Mouse (Mus musculus): Measurements from ENCODE around the gene Col7a1. TPM values are rescaled to one million over a fixed set of nuclear protein-coding genes. Genes with fewer than 3 reads are reported as not detected.
A peak's percentile ranks its signal among the peaks of the same experiment; 100 is the strongest.

The Col7a1 gene
- polyA plus RNA-seq, 1 experiment from 2014 or later: 6.2 TPM

DNA sequence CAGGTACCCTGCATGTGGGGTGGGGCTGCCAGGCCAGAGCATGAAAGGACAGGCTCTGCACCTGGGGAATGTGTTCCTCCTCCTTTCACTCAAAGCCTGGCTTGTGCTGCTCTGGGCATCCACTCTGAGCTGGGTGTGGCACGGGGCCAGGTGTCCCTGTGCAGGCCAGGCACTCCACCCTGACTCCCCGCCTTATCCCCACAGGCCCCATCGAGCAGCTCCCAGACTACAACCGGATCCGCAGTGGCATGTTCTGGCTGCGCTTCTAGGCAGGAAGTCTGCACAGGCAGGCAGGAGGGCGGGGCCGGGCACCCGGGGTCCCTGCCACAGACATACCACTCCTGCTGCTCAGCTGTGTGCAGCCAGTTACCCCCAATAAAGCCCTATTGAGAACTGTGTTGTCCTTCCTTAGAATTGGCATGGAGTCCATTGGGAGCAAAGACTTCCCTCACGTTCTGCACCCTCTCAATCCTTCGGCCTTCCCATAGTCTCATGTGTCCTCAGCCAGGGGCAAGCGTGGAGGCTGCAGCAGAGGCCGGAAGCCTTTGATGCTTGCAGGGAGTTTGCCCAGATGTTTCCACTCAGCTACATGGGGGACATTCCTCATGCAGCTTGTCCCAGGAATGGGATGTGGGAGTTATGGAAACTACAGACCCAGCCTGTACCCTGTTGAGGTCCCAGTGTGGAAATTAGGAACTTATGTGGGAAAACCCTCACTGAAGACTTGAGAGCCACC, 4.0 kb upstream of the Col7a1 start:
- Histone ChIP-seq H3K9me3 (ENCODE audit: control insufficient read depth, low read length) (no peaks in the 10 kb centered on the region), H3K36me3 (ENCODE audit: control insufficient read depth, insufficient read depth, low read length) (peaks cover 35% of the 10 kb centered on the region), H3K4me3 (ENCODE audit: low read depth, low read length) (no peak overlapping the region), H3K27me3 (ENCODE audit: control insufficient read depth, insufficient read depth, low read length) (no peaks in the 10 kb centered on the region), H3K4me2 (replicated peaks; ENCODE audit: low read depth) (no peak overlapping the region), H3K4me1 (replicated peaks; ENCODE audit: control insufficient read depth, insufficient read depth) (no peaks in the 10 kb centered on the region), H3K9ac (ENCODE audit: low read length) (no peak overlapping the region), H3K27ac (replicated peaks) (peak overlapping the region; percentile 84)
- DNase-seq (ENCODE audit: low spot score): peak; percentile 44
- peak; percentile 69 for ATAC-seq (ENCODE audit: low FRiP score, low TSS enrichment)
- no peak for TF ChIP-seq CTCF (IDR thresholded peaks at IDR 0.05; ENCODE audit: low read depth)
- TF ChIP-seq EP300 (optimal IDR thresholded peaks at IDR 0.05): no peak
- 54% methylated on average over 13 of the region's 13 CpGs for WGBS

DNA sequence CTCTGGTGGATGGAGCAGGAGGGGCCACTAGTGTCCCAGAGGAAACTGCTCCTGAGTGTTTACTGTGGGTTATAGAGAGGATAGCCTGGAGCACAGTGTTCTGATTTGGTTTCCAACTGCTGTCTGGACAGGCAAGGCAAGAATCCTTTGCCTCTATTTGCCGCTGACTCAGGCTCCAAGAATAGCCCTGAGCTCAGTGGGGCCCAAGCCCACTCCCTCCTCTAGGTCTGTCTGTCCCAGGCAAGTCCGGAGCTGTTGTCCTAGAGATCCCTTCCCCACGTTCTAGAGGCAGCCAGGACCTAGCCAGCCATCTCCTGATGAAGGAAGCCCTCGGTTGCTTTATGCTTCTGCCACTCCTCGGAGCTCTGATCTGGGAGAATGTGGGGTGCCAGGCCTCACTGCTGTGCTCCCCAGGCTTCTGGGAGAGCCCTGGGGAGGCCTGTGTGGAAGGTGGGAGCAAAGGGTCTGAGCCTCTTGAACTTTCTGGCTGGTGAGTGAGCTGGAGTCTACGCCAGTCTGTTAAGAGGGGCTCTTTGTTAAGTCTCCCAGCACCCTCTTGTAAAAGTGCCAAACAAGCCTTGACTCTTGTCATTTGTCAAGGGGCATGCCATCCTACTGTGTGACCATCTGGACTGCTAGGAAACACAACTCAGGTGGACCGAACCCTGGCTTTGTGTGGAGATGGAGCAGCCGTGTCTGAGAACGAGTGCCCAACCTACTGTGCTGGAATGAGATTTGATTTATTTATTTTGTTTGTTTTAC, 3.2 kb upstream of the Col7a1 start:
- Histone ChIP-seq H3K27ac (replicated peaks) (peak overlapping the region; percentile 84), H3K4me1 (replicated peaks; ENCODE audit: control insufficient read depth, insufficient read depth) (no peaks in the 10 kb centered on the region), H3K4me2 (replicated peaks; ENCODE audit: low read depth) (no peak overlapping the region), H3K27me3 (ENCODE audit: control insufficient read depth, insufficient read depth, low read length) (no peaks in the 10 kb centered on the region), H3K9ac (ENCODE audit: low read length) (no peak overlapping the region), H3K9me3 (ENCODE audit: control insufficient read depth, low read length) (no peaks in the 10 kb centered on the region), H3K36me3 (ENCODE audit: control insufficient read depth, insufficient read depth, low read length) (peaks cover 31% of the 10 kb centered on the region), H3K4me3 (ENCODE audit: low read depth, low read length) (no peak overlapping the region)
- WGBS: 70% methylated on average over 9 of the region's 9 CpGs
- peak; percentile 41; the same call in 1 of the 2 replicates for ATAC-seq (ENCODE audit: low FRiP score, low TSS enrichment)
- TF ChIP-seq EP300 (optimal IDR thresholded peaks at IDR 0.05): no peak
- TF ChIP-seq CTCF (IDR thresholded peaks at IDR 0.05; ENCODE audit: low read depth): peak; percentile 25; the same call in 1 of the 2 replicates
- DNase-seq (ENCODE audit: low spot score): no peak

DNA sequence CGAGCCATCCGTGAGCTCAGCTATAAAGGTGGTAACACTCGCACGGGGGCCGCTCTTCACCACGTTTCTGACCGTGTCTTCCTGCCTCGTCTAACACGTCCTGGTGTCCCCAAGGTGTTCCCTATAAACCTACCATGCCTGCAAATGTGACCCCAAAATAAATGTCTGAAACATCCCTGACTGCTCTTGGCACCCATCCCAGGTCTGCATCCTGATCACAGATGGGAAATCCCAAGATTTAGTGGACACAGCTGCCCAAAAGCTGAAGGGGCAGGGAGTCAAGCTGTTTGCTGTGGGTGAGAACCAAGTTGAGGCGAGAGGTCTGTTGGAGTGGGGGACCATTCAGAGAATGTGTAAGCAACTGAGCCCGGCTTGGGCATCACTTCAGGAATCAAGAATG, 1.9 kb downstream of the Col7a1 start:
- ATAC-seq (ENCODE audit: low FRiP score, low TSS enrichment): no peak
- Histone ChIP-seq H3K27me3 (ENCODE audit: control insufficient read depth, insufficient read depth, low read length) (no peaks in the 10 kb centered on the region), H3K27ac (replicated peaks) (no peak overlapping the region), H3K36me3 (ENCODE audit: control insufficient read depth, insufficient read depth, low read length) (no peaks in the 10 kb centered on the region), H3K9ac (ENCODE audit: low read length) (no peak overlapping the region), H3K9me3 (ENCODE audit: control insufficient read depth, low read length) (no peaks in the 10 kb centered on the region), H3K4me1 (replicated peaks; ENCODE audit: control insufficient read depth, insufficient read depth) (no peaks in the 10 kb centered on the region), H3K4me2 (replicated peaks; ENCODE audit: low read depth) (no peak overlapping the region), H3K4me3 (ENCODE audit: low read depth, low read length) (no peak overlapping the region)
- TF ChIP-seq CTCF (IDR thresholded peaks at IDR 0.05; ENCODE audit: low read depth) (no peak), EP300 (optimal IDR thresholded peaks at IDR 0.05) (no peak)
- 85% methylated on average over 11 of the region's 11 CpGs for WGBS
- DNase-seq (ENCODE audit: low spot score): no peak

DNA sequence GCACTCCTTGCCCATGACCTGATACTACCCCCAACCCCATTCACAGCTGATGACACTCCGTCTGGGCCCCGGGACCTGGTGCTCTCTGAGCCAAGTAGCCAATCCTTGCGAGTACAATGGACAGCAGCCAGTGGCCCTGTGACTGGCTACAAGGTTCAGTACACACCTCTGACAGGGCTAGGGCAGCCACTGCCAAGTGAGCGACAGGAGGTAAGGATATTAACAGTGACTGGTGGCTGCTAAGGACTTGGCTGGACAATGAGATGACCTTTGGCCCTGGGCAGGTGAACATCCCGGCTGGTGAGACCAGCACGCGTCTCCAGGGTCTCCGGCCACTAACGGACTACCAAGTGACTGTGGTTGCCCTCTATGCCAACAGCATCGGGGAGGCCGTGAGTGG, 2.5 kb downstream of the Col7a1 start:
- no peaks in the 10 kb centered on the region for H3K36me3 ChIP-seq (ENCODE audit: control insufficient read depth, insufficient read depth, low read length)
- H3K27me3 ChIP-seq (ENCODE audit: control insufficient read depth, insufficient read depth, low read length): no peaks in the 10 kb centered on the region
- H3K4me2 ChIP-seq (replicated peaks; ENCODE audit: low read depth): no peak overlapping the region
- no peak for DNase-seq (ENCODE audit: low spot score)
- no peaks in the 10 kb centered on the region for H3K4me1 ChIP-seq (replicated peaks; ENCODE audit: control insufficient read depth, insufficient read depth)
- no peak overlapping the region for H3K27ac ChIP-seq (replicated peaks)
- no peak overlapping the region for H3K9ac ChIP-seq (ENCODE audit: low read length)
- no peak overlapping the region for H3K4me3 ChIP-seq (ENCODE audit: low read depth, low read length)
- TF ChIP-seq EP300 (optimal IDR thresholded peaks at IDR 0.05) (no peak), CTCF (IDR thresholded peaks at IDR 0.05; ENCODE audit: low read depth) (no peak)
- ATAC-seq (ENCODE audit: low FRiP score, low TSS enrichment): no peak
- WGBS: 89% methylated on average over 11 of the region's 11 CpGs
- H3K9me3 ChIP-seq (ENCODE audit: control insufficient read depth, low read length): no peaks in the 10 kb centered on the region

DNA sequence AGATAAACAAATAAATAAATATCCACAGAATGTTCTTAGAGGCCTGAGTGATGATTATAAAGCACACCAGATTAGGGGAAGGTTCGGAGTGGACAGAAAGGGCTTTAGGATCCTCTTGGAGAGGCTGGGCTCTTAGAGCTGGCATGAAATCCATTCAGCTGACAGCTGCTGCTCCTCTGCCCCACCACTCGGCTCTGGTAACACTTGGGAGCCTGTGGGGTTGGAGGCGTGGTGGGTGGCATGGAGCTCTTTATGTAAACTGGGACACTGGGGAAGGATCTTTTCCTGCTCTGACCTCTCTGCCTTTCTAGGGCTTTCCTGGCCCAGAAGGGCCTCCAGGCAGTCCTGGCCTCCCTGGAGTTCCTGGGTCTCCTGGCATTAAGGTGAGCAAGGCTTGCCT, 10.2 kb downstream of the Col7a1 start:
- Histone ChIP-seq H3K4me2 (replicated peaks; ENCODE audit: low read depth) (no peak overlapping the region), H3K27ac (replicated peaks) (no peak overlapping the region), H3K36me3 (ENCODE audit: control insufficient read depth, insufficient read depth, low read length) (no peaks in the 10 kb centered on the region), H3K27me3 (ENCODE audit: control insufficient read depth, insufficient read depth, low read length) (no peaks in the 10 kb centered on the region), H3K4me3 (ENCODE audit: low read depth, low read length) (no peak overlapping the region), H3K9ac (ENCODE audit: low read length) (no peak overlapping the region), H3K4me1 (replicated peaks; ENCODE audit: control insufficient read depth, insufficient read depth) (no peaks in the 10 kb centered on the region), H3K9me3 (ENCODE audit: control insufficient read depth, low read length) (no peaks in the 10 kb centered on the region)
- 59% methylated on average over 3 of the region's 3 CpGs for WGBS
- DNase-seq (ENCODE audit: low spot score): no peak
- TF ChIP-seq CTCF (IDR thresholded peaks at IDR 0.05; ENCODE audit: low read depth): no peak
- TF ChIP-seq EP300 (optimal IDR thresholded peaks at IDR 0.05): no peak
- ATAC-seq (ENCODE audit: low FRiP score, low TSS enrichment): no peak

- H3K27me3 ChIP-seq (ENCODE audit: control insufficient read depth, insufficient read depth, low read length): no peaks in the 10 kb centered on the region
- ATAC-seq (ENCODE audit: low FRiP score, low TSS enrichment) (no peak), DNase-seq (ENCODE audit: low spot score) (no peak)
- no peaks in the 10 kb centered on the region for H3K4me1 ChIP-seq (replicated peaks; ENCODE audit: control insufficient read depth, insufficient read depth)
- no peaks in the 10 kb centered on the region for H3K9me3 ChIP-seq (ENCODE audit: control insufficient read depth, low read length)
- TF ChIP-seq EP300 (optimal IDR thresholded peaks at IDR 0.05): no peak
- no peak for TF ChIP-seq CTCF (IDR thresholded peaks at IDR 0.05; ENCODE audit: low read depth)
- WGBS: 80% methylated on average over 6 of the region's 6 CpGs
- no peak overlapping the region for H3K4me2 ChIP-seq (replicated peaks; ENCODE audit: low read depth)
- no peak overlapping the region for H3K4me3 ChIP-seq (ENCODE audit: low read depth, low read length)
- H3K27ac ChIP-seq (replicated peaks): no peak overlapping the region
- H3K9ac ChIP-seq (ENCODE audit: low read length): no peak overlapping the region
- H3K36me3 ChIP-seq (ENCODE audit: control insufficient read depth, insufficient read depth, low read length): no peaks in the 10 kb centered on the region
Measured at GRCm38 (mm10) chr9:108964338-108964737, 11.0 kb downstream of the Col7a1 start.
